Mouse (Mus musculus) myocyte (in vitro differentiated cells): Measurements from ENCODE around the gene Dab1. TPM values are rescaled to one million over a fixed set of nuclear protein-coding genes. Genes with fewer than 3 reads are reported as not detected.

Experiments
- H3K27me3 ChIP-seq: one replicate; pipeline ENCODE4 v1.6.1; 2011; ENCODE audit not compliant: control insufficient read depth, insufficient read depth, insufficient read length
- H3K36me3 ChIP-seq: one replicate; pipeline ENCODE4 v1.6.1; 2011; ENCODE audit not compliant: control insufficient read depth, insufficient read depth
- H3K4me2 ChIP-seq: one replicate; pipeline ENCODE4 v1.6.1; 2011; ENCODE audit warnings: low read depth, control low read depth
- H3K4me3 ChIP-seq: one replicate; pipeline ENCODE4 v1.5.1; 2011; ENCODE audit warnings: mild to moderate bottlenecking, control low read depth, moderate library complexity
- H3K79me2 ChIP-seq: one replicate; pipeline ENCODE4 v1.6.1; 2011; ENCODE audit not compliant: control insufficient read depth, insufficient read depth
- H3ac ChIP-seq: one replicate; pipeline ENCODE4 v1.6.1; 2011; ENCODE audit not compliant: control insufficient read depth, insufficient read length
- CEBPB ChIP-seq: IDR thresholded peaks from 2 replicates; pipeline ENCODE4 v1.6.1; 2011; ENCODE audit warnings: mild to moderate bottlenecking, moderate library complexity; ENCODE audit not compliant: poor library complexity, insufficient read depth, severe bottlenecking
- E2F4 ChIP-seq: IDR thresholded peaks from one replicate; pipeline ENCODE4 v1.6.1; 2011; ENCODE audit warnings: mild to moderate bottlenecking, control low read depth, moderate library complexity; ENCODE audit not compliant: insufficient read depth
- MAX ChIP-seq: IDR thresholded peaks from one replicate; pipeline ENCODE4 v1.6.1; 2011; ENCODE audit warnings: low read depth, mild to moderate bottlenecking, control low read depth
- MYOD1 ChIP-seq, 3 experiments: IDR thresholded peaks; one replicate each; pipeline ENCODE4 v1.6.1; 2011; ENCODE audit warnings: control low read depth in 2 of 3, low read depth in 2 of 3, mild to moderate bottlenecking in 2 of 3, moderate library complexity in 1 of 3; ENCODE audit not compliant: insufficient read length in 2 of 3, control insufficient read depth in 1 of 3
- MYOG ChIP-seq, 3 experiments: IDR thresholded peaks; one replicate each; pipeline ENCODE4 v1.6.1; 2011; ENCODE audit warnings: control low read depth in 2 of 3, low read depth in 2 of 3, mild to moderate bottlenecking in 2 of 3; ENCODE audit not compliant: insufficient read length in 2 of 3, control insufficient read depth in 1 of 3, insufficient read depth in 1 of 3
- POLR2A ChIP-seq: IDR thresholded peaks from one replicate; pipeline ENCODE4 v1.6.1; 2011; ENCODE audit warnings: low read depth, mild to moderate bottlenecking, control low read depth, moderate library complexity; ENCODE audit not compliant: insufficient read length
- POLR2AphosphoS2 ChIP-seq: IDR thresholded peaks from one replicate; pipeline ENCODE4 v1.6.1; 2011; ENCODE audit warnings: low read depth, control low read depth; ENCODE audit not compliant: insufficient read length
- REST ChIP-seq: IDR thresholded peaks from one replicate; pipeline ENCODE4 v1.6.1; 2011; ENCODE audit warnings: mild to moderate bottlenecking, control low read depth, moderate library complexity; ENCODE audit not compliant: insufficient read depth, insufficient read length
- SRF ChIP-seq: IDR thresholded peaks from one replicate; pipeline ENCODE4 v1.6.1; 2011; ENCODE audit warnings: low read depth; ENCODE audit not compliant: control insufficient read depth, insufficient read length
- TCF12 ChIP-seq: IDR thresholded peaks from one replicate; pipeline ENCODE4 v1.6.1; 2011; ENCODE audit warnings: mild to moderate bottlenecking, control low read depth; ENCODE audit not compliant: poor library complexity, insufficient read depth, severe bottlenecking
- TCF3 ChIP-seq: IDR thresholded peaks from one replicate; pipeline ENCODE4 v1.6.1; 2011; ENCODE audit warnings: low read depth, control low read depth; ENCODE audit not compliant: insufficient read length
- USF1 ChIP-seq: IDR thresholded peaks from one replicate; pipeline ENCODE4 v1.6.1; 2011; ENCODE audit warnings: low read depth, mild to moderate bottlenecking, control low read depth, moderate library complexity
- polyA plus RNA-seq: library from polyadenylated mRNA; unstranded; fragments of >200 nt; fragmentation: generic; extraction: Trizol; gene quantifications from one replicate; pipeline ENCODE4 v1.2.1, GENCODE M21; 2012; ENCODE audit warnings: missing spikeins

The Dab1 gene
- polyA plus RNA-seq, 1 experiment: not detected

- Histone ChIP-seq H3K4me2 (no peak overlapping the region), H3K79me2 (no peaks in the 10 kb centered on the region), H3K4me3 (no peak overlapping the region), H3ac (no peak overlapping the region), H3K27me3 (no peaks in the 10 kb centered on the region), H3K36me3 (no peaks in the 10 kb centered on the region)
- TF ChIP-seq MAX (no peak), SRF (no peak), MYOD1 (IDR thresholded peaks at IDR 0.05; ENCODE audit: control insufficient read depth in 1 of 3, insufficient read length in 2 of 3, low read depth in 2 of 3) (no peak), TCF3 (no peak), TCF12 (no peak), POLR2A (no peak), E2F4 (no peak), CEBPB (no peak), USF1 (no peak), REST (no peak)
Observed at GRCm38 (mm10) chr4:103974536-103974935, 355.4 kb downstream of the Dab1 start.

GRCm38 (mm10) chr4:103974946-103975345 lies 355.8 kb downstream of the Dab1 start:
- Histone ChIP-seq H3K79me2 (no peaks in the 10 kb centered on the region), H3ac (no peak overlapping the region), H3K36me3 (no peaks in the 10 kb centered on the region), H3K4me3 (no peak overlapping the region), H3K27me3 (no peaks in the 10 kb centered on the region), H3K4me2 (no peak overlapping the region)
- no peak for TF ChIP-seq TCF12
- no peak for TF ChIP-seq USF1
- no peak for TF ChIP-seq POLR2A
- TF ChIP-seq MYOG (IDR thresholded peaks at IDR 0.05; ENCODE audit: control insufficient read depth in 1 of 3, insufficient read depth in 1 of 3, insufficient read length in 2 of 3, low read depth in 2 of 3): no peak
- TF ChIP-seq TCF3: no peak
- TF ChIP-seq E2F4: no peak
- no peak for TF ChIP-seq MAX
- TF ChIP-seq CEBPB: no peak
- TF ChIP-seq REST: no peak
- no peak for TF ChIP-seq SRF
- no peak for TF ChIP-seq MYOD1 (IDR thresholded peaks at IDR 0.05; ENCODE audit: control insufficient read depth in 1 of 3, insufficient read length in 2 of 3, low read depth in 2 of 3)
- TF ChIP-seq POLR2AphosphoS2: no peak

- no peaks in the 10 kb centered on the region for H3K36me3 ChIP-seq
Observed at GRCm38 (mm10) chr4:103993884-103994283, 374.7 kb downstream of the Dab1 start.

GRCm38 (mm10) chr4:103994406-103994805 lies 375.2 kb downstream of the Dab1 start:
- Histone ChIP-seq H3K79me2 (no peaks in the 10 kb centered on the region), H3ac (no peak overlapping the region), H3K4me3 (no peak overlapping the region), H3K36me3 (no peaks in the 10 kb centered on the region), H3K27me3 (no peaks in the 10 kb centered on the region), H3K4me2 (no peak overlapping the region)
- TF ChIP-seq MAX: no peak
- no peak for TF ChIP-seq MYOG (IDR thresholded peaks at IDR 0.05; ENCODE audit: control insufficient read depth in 1 of 3, insufficient read depth in 1 of 3, insufficient read length in 2 of 3, low read depth in 2 of 3)
- no peak for TF ChIP-seq POLR2A

More at GRCm38 (mm10) chr4:103993884-103994283, 374.7 kb downstream of the Dab1 start:
- TF ChIP-seq CEBPB (no peak), MAX (no peak), MYOD1 (IDR thresholded peaks at IDR 0.05; ENCODE audit: control insufficient read depth in 1 of 3, insufficient read length in 2 of 3, low read depth in 2 of 3) (no peak), POLR2A (no peak), POLR2AphosphoS2 (no peak), MYOG (IDR thresholded peaks at IDR 0.05; ENCODE audit: control insufficient read depth in 1 of 3, insufficient read depth in 1 of 3, insufficient read length in 2 of 3, low read depth in 2 of 3) (no peak), TCF12 (no peak), E2F4 (no peak), REST (no peak), USF1 (no peak), TCF3 (no peak), SRF (no peak)
- Histone ChIP-seq H3K4me3 (no peak overlapping the region), H3ac (no peak overlapping the region), H3K27me3 (no peaks in the 10 kb centered on the region), H3K79me2 (no peaks in the 10 kb centered on the region), H3K4me2 (no peak overlapping the region)

GRCm38 (mm10) chr4:104008406-104008805 lies 389.2 kb downstream of the Dab1 start:
- H3K4me2 ChIP-seq: no peak overlapping the region
- H3ac ChIP-seq: no peak overlapping the region
- no peak for TF ChIP-seq SRF
- TF ChIP-seq CEBPB: no peak
- no peak for TF ChIP-seq REST
- no peak for TF ChIP-seq TCF12
- TF ChIP-seq MYOD1 (IDR thresholded peaks at IDR 0.05; ENCODE audit: control insufficient read depth in 1 of 3, insufficient read length in 2 of 3, low read depth in 2 of 3): no peak
- no peak for TF ChIP-seq POLR2A
- no peak for TF ChIP-seq POLR2AphosphoS2
- no peak for TF ChIP-seq MYOG (IDR thresholded peaks at IDR 0.05; ENCODE audit: control insufficient read depth in 1 of 3, insufficient read depth in 1 of 3, insufficient read length in 2 of 3, low read depth in 2 of 3)
- TF ChIP-seq E2F4: no peak
- no peak for TF ChIP-seq USF1
- no peak for TF ChIP-seq MAX
- no peak for TF ChIP-seq TCF3
- H3K4me3 ChIP-seq: no peak overlapping the region
- no peaks in the 10 kb centered on the region for H3K36me3 ChIP-seq
- H3K27me3 ChIP-seq: no peaks in the 10 kb centered on the region
- H3K79me2 ChIP-seq: no peaks in the 10 kb centered on the region
